Mouse (Mus musculus) 3134 (cell line): ENCODE results near the gene Slc39a11.

ENCODE experiments used
- DNase-seq: peaks from one replicate; pipeline ENCODE4 v3.0.0-alpha.2; 2011; ENCODE audit warnings: low spot score; ENCODE audit not compliant: insufficient read length; ENCODE audit errors: extremely low read depth

The Slc39a11 gene

GRCm38 (mm10) chr11:113209220-113209878 is 440.5 kb downstream of the Slc39a11 start:
- DNase-seq: no peak

GRCm38 (mm10) chr11:113208521-113209072 is 441.3 kb downstream of the Slc39a11 start:
- DNase-seq: no peak

- DNase-seq: no peak
These were observed 441.9 kb downstream of the Slc39a11 start for GRCm38 (mm10) chr11:113207966-113208365.

GRCm38 (mm10) chr11:113206099-113206498 is 443.8 kb downstream of the Slc39a11 start:
- DNase-seq: no peak

GRCm38 (mm10) chr11:113203008-113203407 is 446.9 kb downstream of the Slc39a11 start:
- DNase-seq: no peak

GRCm38 (mm10) chr11:113201470-113201997 is 448.3 kb downstream of the Slc39a11 start:
- DNase-seq: peak; percentile 73

- DNase-seq: peak; percentile 36
These were observed 449.0 kb downstream of the Slc39a11 start for GRCm38 (mm10) chr11:113200901-113201300.

GRCm38 (mm10) chr11:113198586-113198985 is 451.3 kb downstream of the Slc39a11 start:
- no peak for DNase-seq

- no peak for DNase-seq
These were observed 452.3 kb downstream of the Slc39a11 start for GRCm38 (mm10) chr11:113197624-113198023.

- no peak for DNase-seq
These were observed 453.5 kb downstream of the Slc39a11 start for GRCm38 (mm10) chr11:113196234-113197007.
